Mouse (Mus musculus) liver, adult 10 weeks (tissue): ENCODE data around the gene Tcte3. TPM values are rescaled to one million over a fixed set of nuclear protein-coding genes. Genes with fewer than 3 reads are reported as not detected.

Experiments used
- polyA plus RNA-seq: library from polyadenylated mRNA; stranded (reverse); fragments of 350-450 nt; fragmentation: Illumina TruSeq; extraction: RNeasy Lipid Tissue Mini Kit (QIAGEN cat#74804); gene quantifications from one replicate; pipeline ENCODE4 v1.2.3, GENCODE M21; 2014; ENCODE audit warnings: low read depth, low replicate concordance

Gene Tcte3
- polyA plus RNA-seq: 1.3 TPM

DNA sequence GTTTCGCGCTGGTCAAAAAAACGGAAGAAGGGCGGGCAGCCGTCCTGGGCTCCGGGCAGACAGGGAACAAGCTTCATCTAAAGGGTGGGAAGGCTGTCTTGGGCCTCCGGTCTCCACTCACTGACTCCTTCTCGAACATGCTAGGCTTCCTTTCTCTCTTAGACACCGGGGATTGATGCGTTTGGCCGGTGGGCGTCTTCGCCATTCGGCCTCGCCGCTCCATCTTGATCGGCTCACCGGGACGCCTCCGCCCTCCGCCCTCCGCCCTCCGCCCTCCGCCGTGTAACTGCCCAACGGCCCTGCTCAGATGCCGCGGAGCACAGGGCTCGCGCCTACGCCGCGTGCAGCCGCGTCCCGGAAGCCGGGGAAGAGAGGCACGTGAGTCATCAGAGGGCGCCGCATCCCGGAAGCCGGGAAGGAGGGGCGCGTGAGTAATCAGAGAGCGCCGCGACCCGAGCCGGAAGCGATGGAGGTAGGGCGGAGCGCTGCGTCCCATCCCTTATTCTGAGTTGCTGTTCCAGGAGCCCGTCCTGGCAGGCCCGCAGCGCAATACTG is at the start of gene Tcte3, which contains the start of the genes Ermard and Gm3448:
Gene Tcte3, minus strand, starts transcription at position 314 of the 555 bp plus-strand sequence.
Gene Ermard, plus strand, starts transcription at position 34 of the 555 bp plus-strand sequence.
Gene Gm3448, minus strand, starts transcription at position 363 of the 555 bp plus-strand sequence.

DNA sequence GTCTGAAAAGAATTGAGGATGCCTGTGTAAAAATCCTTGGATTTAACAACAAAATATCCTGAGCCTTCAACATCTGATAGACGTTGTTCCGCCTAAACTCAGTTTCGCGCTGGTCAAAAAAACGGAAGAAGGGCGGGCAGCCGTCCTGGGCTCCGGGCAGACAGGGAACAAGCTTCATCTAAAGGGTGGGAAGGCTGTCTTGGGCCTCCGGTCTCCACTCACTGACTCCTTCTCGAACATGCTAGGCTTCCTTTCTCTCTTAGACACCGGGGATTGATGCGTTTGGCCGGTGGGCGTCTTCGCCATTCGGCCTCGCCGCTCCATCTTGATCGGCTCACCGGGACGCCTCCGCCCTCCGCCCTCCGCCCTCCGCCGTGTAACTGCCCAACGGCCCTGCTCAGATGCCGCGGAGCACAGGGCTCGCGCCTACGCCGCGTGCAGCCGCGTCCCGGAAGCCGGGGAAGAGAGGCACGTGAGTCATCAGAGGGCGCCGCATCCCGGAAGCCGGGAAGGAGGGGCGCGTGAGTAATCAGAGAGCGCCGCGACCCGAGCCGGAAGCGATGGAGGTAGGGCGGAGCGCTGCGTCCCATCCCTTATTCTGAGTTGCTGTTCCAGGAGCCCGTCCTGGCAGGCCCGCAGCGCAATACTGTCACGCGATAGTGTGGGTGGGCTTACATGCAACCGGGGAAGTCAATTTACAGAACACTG is 31.4 kb downstream of the Tcte3 start, which contains the start of gene Gm3435:
Gene Gm3435, plus strand, starts transcription at position 471 of the 708 bp plus-strand sequence.

DNA sequence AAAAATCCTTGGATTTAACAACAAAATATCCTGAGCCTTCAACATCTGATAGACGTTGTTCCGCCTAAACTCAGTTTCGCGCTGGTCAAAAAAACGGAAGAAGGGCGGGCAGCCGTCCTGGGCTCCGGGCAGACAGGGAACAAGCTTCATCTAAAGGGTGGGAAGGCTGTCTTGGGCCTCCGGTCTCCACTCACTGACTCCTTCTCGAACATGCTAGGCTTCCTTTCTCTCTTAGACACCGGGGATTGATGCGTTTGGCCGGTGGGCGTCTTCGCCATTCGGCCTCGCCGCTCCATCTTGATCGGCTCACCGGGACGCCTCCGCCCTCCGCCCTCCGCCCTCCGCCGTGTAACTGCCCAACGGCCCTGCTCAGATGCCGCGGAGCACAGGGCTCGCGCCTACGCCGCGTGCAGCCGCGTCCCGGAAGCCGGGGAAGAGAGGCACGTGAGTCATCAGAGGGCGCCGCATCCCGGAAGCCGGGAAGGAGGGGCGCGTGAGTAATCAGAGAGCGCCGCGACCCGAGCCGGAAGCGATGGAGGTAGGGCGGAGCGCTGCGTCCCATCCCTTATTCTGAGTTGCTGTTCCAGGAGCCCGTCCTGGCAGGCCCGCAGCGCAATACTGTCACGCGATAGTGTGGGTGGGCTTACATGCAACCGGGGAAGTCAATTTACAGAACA is 62.8 kb downstream of the Tcte3 start, which contains the start of the genes 9030025P20Rik and Gm3417:
Gene 9030025P20Rik, plus strand, starts transcription at position 107 of the 677 bp plus-strand sequence.
Gene Gm3417, minus strand, starts transcription at position 429 of the 677 bp plus-strand sequence.

Other genes with a start within 250 kb of the Tcte3 start
- 1.5 TPM for gene Wdr27, start 98.3 kb downstream of the Tcte3 start, polyA plus RNA-seq
- 53.1 TPM for gene 1600012H06Rik, start 98.3 kb downstream of the Tcte3 start, polyA plus RNA-seq
- 39.4 TPM for gene Phf10, start 80.2 kb downstream of the Tcte3 start, polyA plus RNA-seq
- gene 9030025P20Rik, start 63.0 kb downstream of the Tcte3 start, polyA plus RNA-seq: 5.5 TPM
- 1.6 TPM for gene Gm3417, start 62.7 kb downstream of the Tcte3 start, polyA plus RNA-seq
- 2.6 TPM for gene Gm3435, start 31.3 kb downstream of the Tcte3 start, polyA plus RNA-seq
- 30.5 TPM for gene Ermard, start 280 bp downstream of the Tcte3 start, polyA plus RNA-seq
- gene Gm3448, start within 50 bp of the Tcte3 start, polyA plus RNA-seq: 0.93 TPM